Mouse (Mus musculus) common myeloid progenitor, adult 5-6 weeks (primary cell): Measurements from ENCODE around the gene Phf24. TPM values are rescaled to one million over a fixed set of nuclear protein-coding genes. Genes with fewer than 3 reads are reported as not detected.

Experiments
- ATAC-seq: replicated peaks from 2 replicates; pipeline ENCODE4 v1.8.0; 2016; ENCODE audit warnings: low read depth, mild to moderate bottlenecking, moderate TSS enrichment, inconsistent platforms; ENCODE audit not compliant: poor library complexity, severe bottlenecking
- total RNA-seq: library from RNA; stranded (forward); fragments of 200-1000, 187-1606 nt; gene quantifications from 2 replicates; pipeline ENCODE4 v1.2.3, GENCODE M21; 2017

Gene Phf24
- total RNA-seq, 1 experiment from 2014 or later, result 0.27 TPM

GRCm38 (mm10) chr4:42904523-42904922 is 11.9 kb upstream of the Phf24 start:
- ATAC-seq, result no peak

- ATAC-seq, result no peak
These were observed 11.5 kb upstream of the Phf24 start for GRCm38 (mm10) chr4:42904966-42905365.

- ATAC-seq, result no peak
These were observed 3.1 kb upstream of the Phf24 start for GRCm38 (mm10) chr4:42913391-42913790.

GRCm38 (mm10) chr4:42915311-42915710 is 1.1 kb upstream of the Phf24 start:
- no peak for ATAC-seq

GRCm38 (mm10) chr4:42915966-42916365 is 494 bp upstream of the Phf24 start:
- ATAC-seq, result no peak

GRCm38 (mm10) chr4:42917402-42917774 is 928 bp downstream of the Phf24 start:
- peak; percentile 45; the same call in 1 of the 2 replicates for ATAC-seq

- no peak for ATAC-seq
These were observed 4.3 kb downstream of the Phf24 start for GRCm38 (mm10) chr4:42920726-42921125.

- ATAC-seq, result no peak
These were observed 5.1 kb downstream of the Phf24 start for GRCm38 (mm10) chr4:42921536-42921935.

GRCm38 (mm10) chr4:42922056-42922455 is 5.6 kb downstream of the Phf24 start:
- ATAC-seq, result no peak

GRCm38 (mm10) chr4:42922461-42922860 is 6.0 kb downstream of the Phf24 start:
- no peak for ATAC-seq

GRCm38 (mm10) chr4:42924095-42924710 is 7.7 kb downstream of the Phf24 start:
- no peak for ATAC-seq

GRCm38 (mm10) chr4:42928209-42928608 is 11.7 kb downstream of the Phf24 start:
- no peak for ATAC-seq

- ATAC-seq, result no peak
These were observed 12.5 kb downstream of the Phf24 start for GRCm38 (mm10) chr4:42928952-42929351.

- no peak for ATAC-seq
These were observed 15.9 kb downstream of the Phf24 start for GRCm38 (mm10) chr4:42932229-42932969.

GRCm38 (mm10) chr4:42933630-42934029 is 17.2 kb downstream of the Phf24 start:
- peak; percentile 97 for ATAC-seq

GRCm38 (mm10) chr4:42941396-42941795 is 24.9 kb downstream of the Phf24 start:
- no peak for ATAC-seq

- ATAC-seq, result no peak
These were observed 26.9 kb downstream of the Phf24 start for GRCm38 (mm10) chr4:42943341-42943740.

- no peak for ATAC-seq
These were observed 27.7 kb downstream of the Phf24 start for GRCm38 (mm10) chr4:42944185-42944584.

- ATAC-seq, result no peak
These were observed 28.6 kb downstream of the Phf24 start for GRCm38 (mm10) chr4:42945043-42945442.

- no peak for ATAC-seq
These were observed 29.0 kb downstream of the Phf24 start for GRCm38 (mm10) chr4:42945445-42945844.

- no peak for ATAC-seq
These were observed 29.5 kb downstream of the Phf24 start for GRCm38 (mm10) chr4:42945952-42946351.
